Mouse (Mus musculus): ENCODE results near the gene Atp6v1g2. TPM values are rescaled to one million over a fixed set of nuclear protein-coding genes. Genes with fewer than 3 reads are reported as not detected.

Atp6v1g2 gene
- total and polyA plus RNA-seq, 2 experiments from 2014 or later, result 117 to 210 TPM

- no peaks in the 10 kb centered on the region for H3K4me1 ChIP-seq (ENCODE audit: insufficient read depth, low read length)
- ATAC-seq (ENCODE audit: low FRiP score) (peak; percentile 47; the same call in 1 of the 2 replicates), DNase-seq (ENCODE audit: low spot score) (peak; percentile 82)
- no peaks in the 10 kb centered on the region; the same call in 1 of the 2 replicates for H3K9me3 ChIP-seq (ENCODE audit: low read length)
- no peak overlapping the region for H3K27ac ChIP-seq (ENCODE audit: low read depth, low read length)
- no peak overlapping the region for H3K4me3 ChIP-seq (ENCODE audit: low read depth, low read length)
- H3K9ac ChIP-seq (replicated peaks; ENCODE audit: low read length, poor library complexity, severe bottlenecking), result no peak overlapping the region
- H3K27me3 ChIP-seq (ENCODE audit: insufficient read depth, low read length), result no peaks in the 10 kb centered on the region
- peak; percentile 91 for TF ChIP-seq CTCF (IDR thresholded peaks at IDR 0.05)
- H3K36me3 ChIP-seq (ENCODE audit: insufficient read depth, low read length), result no peaks in the 10 kb centered on the region
- no peak overlapping the region for H3K4me2 ChIP-seq (ENCODE audit: low read depth, low read length, poor library complexity, severe bottlenecking)
- WGBS, result 6% methylated on average over 11 of the region's 11 CpGs
Measured at GRCm38 (mm10) chr17:35274770-35275169, 41.3 kb downstream of the Atp6v1g2 start.

GRCm38 (mm10) chr17:35276304-35276864, 42.9 kb downstream of the Atp6v1g2 start:
- Histone ChIP-seq H3K9ac (replicated peaks; ENCODE audit: low read length, poor library complexity, severe bottlenecking) (no peak overlapping the region), H3K36me3 (ENCODE audit: insufficient read depth, low read length) (no peaks in the 10 kb centered on the region), H3K4me3 (ENCODE audit: low read depth, low read length) (no peak overlapping the region), H3K27ac (ENCODE audit: low read depth, low read length) (no peak overlapping the region), H3K27me3 (ENCODE audit: insufficient read depth, low read length) (no peaks in the 10 kb centered on the region), H3K9me3 (ENCODE audit: low read length) (no peaks in the 10 kb centered on the region; the same call in 1 of the 2 replicates), H3K4me2 (ENCODE audit: low read depth, low read length, poor library complexity, severe bottlenecking) (peak overlapping the region; percentile 24), H3K4me1 (ENCODE audit: insufficient read depth, low read length) (no peaks in the 10 kb centered on the region)
- DNase-seq (ENCODE audit: low spot score) (no peak), ATAC-seq (ENCODE audit: low FRiP score) (no peak)
- WGBS, result 32% methylated on average over 13 of the region's 13 CpGs
- TF ChIP-seq CTCF (IDR thresholded peaks at IDR 0.05), result no peak

- Histone ChIP-seq H3K4me1 (ENCODE audit: insufficient read depth, low read length) (no peaks in the 10 kb centered on the region), H3K36me3 (ENCODE audit: insufficient read depth, low read length) (no peaks in the 10 kb centered on the region), H3K27me3 (ENCODE audit: insufficient read depth, low read length) (no peaks in the 10 kb centered on the region), H3K9me3 (ENCODE audit: low read length) (no peaks in the 10 kb centered on the region), H3K27ac (ENCODE audit: low read depth, low read length) (no peak overlapping the region), H3K4me3 (ENCODE audit: low read depth, low read length) (no peak overlapping the region), H3K4me2 (ENCODE audit: low read depth, low read length, poor library complexity, severe bottlenecking) (no peak overlapping the region), H3K9ac (replicated peaks; ENCODE audit: low read length, poor library complexity, severe bottlenecking) (no peak overlapping the region)
- 91% methylated on average over 8 of the region's 8 CpGs for WGBS
- TF ChIP-seq CTCF (IDR thresholded peaks at IDR 0.05), result no peak
- DNase-seq (ENCODE audit: low spot score) (no peak), ATAC-seq (ENCODE audit: low FRiP score) (no peak)
Measured at GRCm38 (mm10) chr17:35278049-35278448, 44.6 kb downstream of the Atp6v1g2 start.

- Histone ChIP-seq H3K4me2 (ENCODE audit: low read depth, low read length, poor library complexity, severe bottlenecking) (no peak overlapping the region), H3K9ac (replicated peaks; ENCODE audit: low read length, poor library complexity, severe bottlenecking) (no peak overlapping the region), H3K4me1 (ENCODE audit: insufficient read depth, low read length) (no peaks in the 10 kb centered on the region), H3K36me3 (ENCODE audit: insufficient read depth, low read length) (no peaks in the 10 kb centered on the region), H3K9me3 (ENCODE audit: low read length) (no peaks in the 10 kb centered on the region), H3K27me3 (ENCODE audit: insufficient read depth, low read length) (no peaks in the 10 kb centered on the region), H3K27ac (ENCODE audit: low read depth, low read length) (no peak overlapping the region), H3K4me3 (ENCODE audit: low read depth, low read length) (no peak overlapping the region)
- ATAC-seq (ENCODE audit: low FRiP score) (no peak), DNase-seq (ENCODE audit: low spot score) (no peak)
- TF ChIP-seq CTCF (IDR thresholded peaks at IDR 0.05), result no peak
- WGBS, result 90% methylated on average over 13 of the region's 13 CpGs
Measured at GRCm38 (mm10) chr17:35278957-35279688, 45.7 kb downstream of the Atp6v1g2 start.

- H3K4me2 ChIP-seq (ENCODE audit: low read depth, low read length, poor library complexity, severe bottlenecking), result no peak overlapping the region
- no peak overlapping the region for H3K27ac ChIP-seq (ENCODE audit: low read depth, low read length)
- DNase-seq (ENCODE audit: low spot score), result no peak
- H3K36me3 ChIP-seq (ENCODE audit: insufficient read depth, low read length), result no peaks in the 10 kb centered on the region
- WGBS, result 73% methylated on average over 3 of the region's 3 CpGs
- H3K9me3 ChIP-seq (ENCODE audit: low read length), result no peaks in the 10 kb centered on the region
- TF ChIP-seq CTCF (IDR thresholded peaks at IDR 0.05), result no peak
- H3K9ac ChIP-seq (replicated peaks; ENCODE audit: low read length, poor library complexity, severe bottlenecking), result no peak overlapping the region
- no peak overlapping the region for H3K4me3 ChIP-seq (ENCODE audit: low read depth, low read length)
- H3K27me3 ChIP-seq (ENCODE audit: insufficient read depth, low read length), result no peaks in the 10 kb centered on the region
- ATAC-seq (ENCODE audit: low FRiP score), result no peak
- no peaks in the 10 kb centered on the region for H3K4me1 ChIP-seq (ENCODE audit: insufficient read depth, low read length)
Measured at GRCm38 (mm10) chr17:35280276-35280675, 46.8 kb downstream of the Atp6v1g2 start.

GRCm38 (mm10) chr17:35285431-35285830, 52.0 kb downstream of the Atp6v1g2 start:
- TF ChIP-seq CTCF (IDR thresholded peaks at IDR 0.05), result no peak
- Histone ChIP-seq H3K36me3 (ENCODE audit: insufficient read depth, low read length) (no peaks in the 10 kb centered on the region), H3K27ac (ENCODE audit: low read depth, low read length) (no peak overlapping the region), H3K27me3 (ENCODE audit: insufficient read depth, low read length) (no peaks in the 10 kb centered on the region), H3K4me3 (ENCODE audit: low read depth, low read length) (no peak overlapping the region), H3K4me1 (ENCODE audit: insufficient read depth, low read length) (no peaks in the 10 kb centered on the region), H3K9me3 (ENCODE audit: low read length) (no peaks in the 10 kb centered on the region), H3K4me2 (ENCODE audit: low read depth, low read length, poor library complexity, severe bottlenecking) (no peak overlapping the region), H3K9ac (replicated peaks; ENCODE audit: low read length, poor library complexity, severe bottlenecking) (no peak overlapping the region)
- no peak for ATAC-seq (ENCODE audit: low FRiP score)
- no peak for DNase-seq (ENCODE audit: low spot score)

Small RNAs within 50 kb of the gene (microRNA-seq; reads per million reads assigned to microRNA genes)
- gene Mir6973a (ENCODE audit: borderline number of aligned reads), result not detected
- not detected for gene Mir6974 (ENCODE audit: borderline number of aligned reads)
- gene Mir6975 (ENCODE audit: borderline number of aligned reads), result 2.0 reads per million
- not detected for gene Mir8094 (ENCODE audit: borderline number of aligned reads)

Other genes with a start within 250 kb of the Atp6v1g2 start
Only the 30 nearest of the 35 such genes appear.
- gene Msh5, start 186.9 kb upstream of the Atp6v1g2 start, total RNA-seq (2014; rRNA removed), result 1.7 and 3.8 TPM in 2 replicates
- 1.3 and 1.4 TPM in 2 replicates for gene Msh5, start 186.9 kb upstream of the Atp6v1g2 start, polyA plus RNA-seq (2015; fragmentation: Nextera tagmentation; extraction: Ambion mirVana)
- gene Clic1, start 183.7 kb upstream of the Atp6v1g2 start, total RNA-seq (2014; rRNA removed), result 28.0 and 33.4 TPM in 2 replicates
- gene Clic1, start 183.7 kb upstream of the Atp6v1g2 start, polyA plus RNA-seq (2015; fragmentation: Nextera tagmentation; extraction: Ambion mirVana), result 40.0 and 41.9 TPM in 2 replicates
- gene Ddah2, start 174.6 kb upstream of the Atp6v1g2 start, total RNA-seq (2014; rRNA removed), result 159 and 204 TPM in 2 replicates
- gene Ddah2, start 174.6 kb upstream of the Atp6v1g2 start, polyA plus RNA-seq (2015; fragmentation: Nextera tagmentation; extraction: Ambion mirVana), result 210 and 213 TPM in 2 replicates
- 2.4 TPM in 1 of 2 replicates, not detected in the other for gene Ly6g6c, start 168.3 kb upstream of the Atp6v1g2 start, total RNA-seq (2014; rRNA removed)
- gene Ly6g6c, start 168.3 kb upstream of the Atp6v1g2 start, polyA plus RNA-seq (2015; fragmentation: Nextera tagmentation; extraction: Ambion mirVana), result not detected in 2 replicates
- not detected in 2 replicates for gene Mpig6b, start 167.5 kb upstream of the Atp6v1g2 start, total RNA-seq (2014; rRNA removed)
- gene Mpig6b, start 167.5 kb upstream of the Atp6v1g2 start, polyA plus RNA-seq (2015; fragmentation: Nextera tagmentation; extraction: Ambion mirVana), result not detected in 2 replicates
- not detected in 2 replicates for gene Ly6g6e, start 156.8 kb upstream of the Atp6v1g2 start, total RNA-seq (2014; rRNA removed)
- gene Ly6g6e, start 156.8 kb upstream of the Atp6v1g2 start, polyA plus RNA-seq (2015; fragmentation: Nextera tagmentation; extraction: Ambion mirVana), result 0.31 TPM in 1 of 2 replicates, not detected in the other
- 1.4 TPM in 1 of 2 replicates, not detected in the other for gene Ly6g6d, start 155.6 kb upstream of the Atp6v1g2 start, total RNA-seq (2014; rRNA removed)
- gene Ly6g6d, start 155.6 kb upstream of the Atp6v1g2 start, polyA plus RNA-seq (2015; fragmentation: Nextera tagmentation; extraction: Ambion mirVana), result 0.98 and 1.1 TPM in 2 replicates
- gene Ly6g6f, start 148.1 kb upstream of the Atp6v1g2 start, total RNA-seq (2014; rRNA removed), result not detected in 2 replicates
- not detected in 2 replicates for gene Ly6g6f, start 148.1 kb upstream of the Atp6v1g2 start, polyA plus RNA-seq (2015; fragmentation: Nextera tagmentation; extraction: Ambion mirVana)
- gene Abhd16a, start 144.4 kb upstream of the Atp6v1g2 start, total RNA-seq (2014; rRNA removed), result 98.9 and 151 TPM in 2 replicates
- gene Abhd16a, start 144.4 kb upstream of the Atp6v1g2 start, polyA plus RNA-seq (2015; fragmentation: Nextera tagmentation; extraction: Ambion mirVana), result 122 and 128 TPM in 2 replicates
- gene Ly6g5c, start 125.4 kb upstream of the Atp6v1g2 start, total RNA-seq (2014; rRNA removed), result not detected in 2 replicates
- not detected in 2 replicates for gene Ly6g5c, start 125.4 kb upstream of the Atp6v1g2 start, polyA plus RNA-seq (2015; fragmentation: Nextera tagmentation; extraction: Ambion mirVana)
- 0.99 and 3.7 TPM in 2 replicates for gene Ly6g5b, start 118.2 kb upstream of the Atp6v1g2 start, total RNA-seq (2014; rRNA removed)
- 1.3 and 1.8 TPM in 2 replicates for gene Ly6g5b, start 118.2 kb upstream of the Atp6v1g2 start, polyA plus RNA-seq (2015; fragmentation: Nextera tagmentation; extraction: Ambion mirVana)
- 11.7 and 17.0 TPM in 2 replicates for gene Gpank1, start 112.2 kb upstream of the Atp6v1g2 start, total RNA-seq (2014; rRNA removed)
- 20.2 and 21.0 TPM in 2 replicates for gene Gpank1, start 112.2 kb upstream of the Atp6v1g2 start, polyA plus RNA-seq (2015; fragmentation: Nextera tagmentation; extraction: Ambion mirVana)
- gene Csnk2b, start 111.6 kb upstream of the Atp6v1g2 start, total RNA-seq (2014; rRNA removed), result 245 and 287 TPM in 2 replicates
- 325 and 332 TPM in 2 replicates for gene Csnk2b, start 111.6 kb upstream of the Atp6v1g2 start, polyA plus RNA-seq (2015; fragmentation: Nextera tagmentation; extraction: Ambion mirVana)
- gene D17H6S53E, start 107.3 kb upstream of the Atp6v1g2 start, total RNA-seq (2014; rRNA removed), result 10.7 and 28.0 TPM in 2 replicates
- gene D17H6S53E, start 107.3 kb upstream of the Atp6v1g2 start, polyA plus RNA-seq (2015; fragmentation: Nextera tagmentation; extraction: Ambion mirVana), result 9.6 and 10.3 TPM in 2 replicates
- 0.44 TPM in 1 of 2 replicates, not detected in the other for gene Apom, start 101.6 kb upstream of the Atp6v1g2 start, total RNA-seq (2014; rRNA removed)
- gene Apom, start 101.6 kb upstream of the Atp6v1g2 start, polyA plus RNA-seq (2015; fragmentation: Nextera tagmentation; extraction: Ambion mirVana), result 0.22 TPM in 1 of 2 replicates, not detected in the other
- 330 and 339 TPM in 2 replicates for gene Bag6, start 98.5 kb upstream of the Atp6v1g2 start, total RNA-seq (2014; rRNA removed)
- gene Bag6, start 98.5 kb upstream of the Atp6v1g2 start, polyA plus RNA-seq (2015; fragmentation: Nextera tagmentation; extraction: Ambion mirVana), result 62.3 and 68.9 TPM in 2 replicates
- 193 and 230 TPM in 2 replicates for gene Prrc2a, start 68.8 kb upstream of the Atp6v1g2 start, total RNA-seq (2014; rRNA removed)
- gene Prrc2a, start 68.8 kb upstream of the Atp6v1g2 start, polyA plus RNA-seq (2015; fragmentation: Nextera tagmentation; extraction: Ambion mirVana), result 85.7 and 88.0 TPM in 2 replicates
- gene Aif1, start 57.6 kb upstream of the Atp6v1g2 start, total RNA-seq (2014; rRNA removed), result 1.8 and 4.1 TPM in 2 replicates
- gene Aif1, start 57.6 kb upstream of the Atp6v1g2 start, polyA plus RNA-seq (2015; fragmentation: Nextera tagmentation; extraction: Ambion mirVana), result 9.2 and 9.5 TPM in 2 replicates
- gene Lst1, start 45.2 kb upstream of the Atp6v1g2 start, total RNA-seq (2014; rRNA removed), result 5.9 and 26.7 TPM in 2 replicates
- 7.8 and 12.0 TPM in 2 replicates for gene Lst1, start 45.2 kb upstream of the Atp6v1g2 start, polyA plus RNA-seq (2015; fragmentation: Nextera tagmentation; extraction: Ambion mirVana)
- 1.4 and 2.1 TPM in 2 replicates for gene Ltb, start 39.2 kb upstream of the Atp6v1g2 start, total RNA-seq (2014; rRNA removed)
- gene Ltb, start 39.2 kb upstream of the Atp6v1g2 start, polyA plus RNA-seq (2015; fragmentation: Nextera tagmentation; extraction: Ambion mirVana), result 1.0 and 1.6 TPM in 2 replicates
- not detected in 2 replicates for gene Tnf, start 31.7 kb upstream of the Atp6v1g2 start, total RNA-seq (2014; rRNA removed)
- gene Tnf, start 31.7 kb upstream of the Atp6v1g2 start, polyA plus RNA-seq (2015; fragmentation: Nextera tagmentation; extraction: Ambion mirVana), result 0.09 TPM in 1 of 2 replicates, not detected in the other
- gene Lta, start 28.3 kb upstream of the Atp6v1g2 start, total RNA-seq (2014; rRNA removed), result 0.49 and 1.2 TPM in 2 replicates
- 0.98 and 1.2 TPM in 2 replicates for gene Lta, start 28.3 kb upstream of the Atp6v1g2 start, polyA plus RNA-seq (2015; fragmentation: Nextera tagmentation; extraction: Ambion mirVana)
- gene Gm16181, start 12.8 kb upstream of the Atp6v1g2 start, total RNA-seq (2014; rRNA removed), result not detected in 2 replicates
- gene Gm16181, start 12.8 kb upstream of the Atp6v1g2 start, polyA plus RNA-seq (2015; fragmentation: Nextera tagmentation; extraction: Ambion mirVana), result 0.33 TPM in 1 of 2 replicates, not detected in the other
- gene Nfkbil1, start 2.1 kb downstream of the Atp6v1g2 start, total RNA-seq (2014; rRNA removed), result 17.0 and 18.5 TPM in 2 replicates
- 11.2 and 12.3 TPM in 2 replicates for gene Nfkbil1, start 2.1 kb downstream of the Atp6v1g2 start, polyA plus RNA-seq (2015; fragmentation: Nextera tagmentation; extraction: Ambion mirVana)
- gene Ddx39b, start 8.1 kb downstream of the Atp6v1g2 start, total RNA-seq (2014; rRNA removed), result 261 and 288 TPM in 2 replicates
- 320 and 329 TPM in 2 replicates for gene Ddx39b, start 8.1 kb downstream of the Atp6v1g2 start, polyA plus RNA-seq (2015; fragmentation: Nextera tagmentation; extraction: Ambion mirVana)
- 75.4 and 78.0 TPM in 2 replicates for gene H2-D1, start 29.1 kb downstream of the Atp6v1g2 start, total RNA-seq (2014; rRNA removed)
- 130 and 148 TPM in 2 replicates for gene H2-D1, start 29.1 kb downstream of the Atp6v1g2 start, polyA plus RNA-seq (2015; fragmentation: Nextera tagmentation; extraction: Ambion mirVana)
- gene H2-Q1, start 86.7 kb downstream of the Atp6v1g2 start, total RNA-seq (2014; rRNA removed), result 0.38 and 0.60 TPM in 2 replicates
- gene H2-Q1, start 86.7 kb downstream of the Atp6v1g2 start, polyA plus RNA-seq (2015; fragmentation: Nextera tagmentation; extraction: Ambion mirVana), result 1.4 and 1.5 TPM in 2 replicates
- 20.9 and 21.7 TPM in 2 replicates for gene H2-Q2, start 108.6 kb downstream of the Atp6v1g2 start, total RNA-seq (2014; rRNA removed)
- 21.1 and 22.5 TPM in 2 replicates for gene H2-Q2, start 108.6 kb downstream of the Atp6v1g2 start, polyA plus RNA-seq (2015; fragmentation: Nextera tagmentation; extraction: Ambion mirVana)
- 1.4 and 4.0 TPM in 2 replicates for gene H2-Q4, start 146.0 kb downstream of the Atp6v1g2 start, total RNA-seq (2014; rRNA removed)
- 0.79 and 1.0 TPM in 2 replicates for gene H2-Q4, start 146.0 kb downstream of the Atp6v1g2 start, polyA plus RNA-seq (2015; fragmentation: Nextera tagmentation; extraction: Ambion mirVana)
- gene H2-Q6, start 191.2 kb downstream of the Atp6v1g2 start, total RNA-seq (2014; rRNA removed), result 0.11 and 0.52 TPM in 2 replicates
- 1.8 TPM in 2 replicates for gene H2-Q6, start 191.2 kb downstream of the Atp6v1g2 start, polyA plus RNA-seq (2015; fragmentation: Nextera tagmentation; extraction: Ambion mirVana)